Mouse (Mus musculus) G1E (cell line): ENCODE data around the gene Olfr272.

ENCODE experiments used
- CTCF ChIP-seq: IDR thresholded peaks from 2 replicates; pipeline ENCODE4 v1.5.1; 2012; ENCODE audit warnings: low read depth, low read length, inconsistent platforms, mixed read lengths
- GATA1 ChIP-seq: IDR thresholded peaks from 2 replicates; pipeline ENCODE4 v1.6.1; 2012; ENCODE audit warnings: borderline replicate concordance, low read length, inconsistent platforms, mixed read lengths
- TAL1 ChIP-seq: conservative IDR thresholded peaks from 2 replicates; pipeline ENCODE4 v1.6.1; 2012; ENCODE audit warnings: low read depth, low read length, inconsistent platforms, mixed read lengths

- no peak for TF ChIP-seq CTCF
- no peak for TF ChIP-seq GATA1
- TF ChIP-seq TAL1 = no peak
Measured at GRCm38 (mm10) chr4:52946665-52947064, 27.7 kb upstream of the Olfr272 start.
